Mouse (Mus musculus) heart, embryonic 10.5 days (tissue): ENCODE results near the gene D930020B18Rik. TPM values are rescaled to one million over a fixed set of nuclear protein-coding genes. Genes with fewer than 3 reads are reported as not detected.

Experiments used
- DNase-seq: peaks from one replicate; pipeline ENCODE4 v3.0.0-alpha.2; 2017; ENCODE audit warnings: low spot score
- H3K27ac ChIP-seq: fragments of 300-500 bp; sonication (generic); 2 replicates; pipeline ENCODE4 v1.5.1; 2016; ENCODE audit warnings: mild to moderate bottlenecking
- H3K27me3 ChIP-seq: fragments of 300-500 bp; sonication (generic); 2 replicates; pipeline ENCODE4 v1.6.1; 2016; ENCODE audit warnings: mild to moderate bottlenecking; ENCODE audit not compliant: poor library complexity, insufficient read depth, severe bottlenecking
- H3K36me3 ChIP-seq: fragments of 300-500 bp; sonication (generic); 2 replicates; pipeline ENCODE4 v1.6.1; 2016; ENCODE audit warnings: mild to moderate bottlenecking, moderate library complexity
- H3K4me1 ChIP-seq: fragments of 300-500 bp; sonication (generic); 2 replicates; pipeline ENCODE4 v1.6.1; 2016; ENCODE audit warnings: mild to moderate bottlenecking
- H3K4me3 ChIP-seq: fragments of 300-500 bp; sonication (generic); 2 replicates; pipeline ENCODE4 v1.5.1; 2016; ENCODE audit warnings: mild to moderate bottlenecking, moderate library complexity
- H3K9me3 ChIP-seq: fragments of 300-500 bp; sonication (generic); 2 replicates; pipeline ENCODE4 v1.6.1; 2016; ENCODE audit warnings: mild to moderate bottlenecking, moderate library complexity
- WGBS: fragments of 180-500 bp; shearing (Covaris S2); methylation state at CpG from one replicate; pipeline ENCODE4 v1.1.7; 2016; 5-methylcytosine and 5-hydroxymethylcytosine counted together
- polyA plus RNA-seq: library from polyadenylated mRNA; unstranded; fragments of >200 nt; fragmentation: Nextera tagmentation; extraction: Ambion mirVana; gene quantifications from 2 replicates; pipeline ENCODE4 v1.2.1, GENCODE M21; 2016

D930020B18Rik gene
- polyA plus RNA-seq, 1 experiment from 2014 or later, result 0.11 TPM

- Histone ChIP-seq H3K4me1 (peaks cover 13% of the 10 kb centered on the region; the same call in 1 of the 2 replicates), H3K36me3 (peaks cover 25% of the 10 kb centered on the region), H3K4me3 (peak overlapping the region; percentile 88), H3K27me3 (no peaks in the 10 kb centered on the region), H3K27ac (peak overlapping the region; percentile 97), H3K9me3 (no peaks in the 10 kb centered on the region)
- 16% methylated on average over 9 of the region's 9 CpGs for WGBS
- no peak for DNase-seq
Measured at GRCm38 (mm10) chr10:121625006-121625405, 16.4 kb upstream of the D930020B18Rik start.

GRCm38 (mm10) chr10:121625407-121626185 is 15.8 kb upstream of the D930020B18Rik start:
- H3K9me3 ChIP-seq, result no peaks in the 10 kb centered on the region
- peak overlapping the region; percentile 88 for H3K4me3 ChIP-seq
- H3K36me3 ChIP-seq, result peaks cover 19% of the 10 kb centered on the region
- no peak for DNase-seq
- under 1% methylated on average over 41 of the region's 41 CpGs for WGBS
- H3K27ac ChIP-seq, result peak overlapping the region; percentile 97
- peaks cover 13% of the 10 kb centered on the region; the same call in 1 of the 2 replicates for H3K4me1 ChIP-seq
- no peaks in the 10 kb centered on the region for H3K27me3 ChIP-seq

GRCm38 (mm10) chr10:121626186-121626882 is 15.1 kb upstream of the D930020B18Rik start, which contains the start of gene Xpot:
Gene Xpot (minus strand): TSS chr10:121626332.
- Histone ChIP-seq H3K4me1 (peaks cover 13% of the 10 kb centered on the region; the same call in 1 of the 2 replicates), H3K4me3 (peak within 1 kb of the TSS; percentile 88), H3K27ac (peak within 1 kb of the TSS; percentile 97), H3K9me3 (no peaks in the 10 kb centered on the region), H3K27me3 (no peaks in the 10 kb centered on the region), H3K36me3 (peaks cover 11% of the 10 kb centered on the region)
- peak; percentile 100 for DNase-seq
- whole genome bisulfite sequencing, result under 1% methylated on average over 69 of the region's 70 CpGs

- Histone ChIP-seq H3K9me3 (no peaks in the 10 kb centered on the region), H3K4me1 (peaks cover 13% of the 10 kb centered on the region; the same call in 1 of the 2 replicates), H3K4me3 (peak overlapping the region; percentile 88; the same call in 1 of the 2 replicates), H3K27me3 (no peaks in the 10 kb centered on the region), H3K27ac (no peak overlapping the region), H3K36me3 (peaks cover 1% of the 10 kb centered on the region)
- DNase-seq, result no peak
- 85% methylated on average over 10 of the region's 10 CpGs for WGBS
Measured at GRCm38 (mm10) chr10:121627216-121627852, 14.1 kb upstream of the D930020B18Rik start.

GRCm38 (mm10) chr10:121628561-121629040 is 12.8 kb upstream of the D930020B18Rik start:
- DNase-seq, result no peak
- 80% methylated on average over 6 of the region's 6 CpGs for WGBS

GRCm38 (mm10) chr10:121634159-121634558 is 7.2 kb upstream of the D930020B18Rik start:
- Histone ChIP-seq H3K27ac (no peak overlapping the region), H3K36me3 (no peaks in the 10 kb centered on the region), H3K27me3 (no peaks in the 10 kb centered on the region), H3K9me3 (no peaks in the 10 kb centered on the region), H3K4me1 (no peaks in the 10 kb centered on the region), H3K4me3 (no peak overlapping the region)
- 70% methylated on average over 1 of the region's 1 CpGs for WGBS
- DNase-seq, result no peak

More at GRCm38 (mm10) chr10:121628561-121629040, 12.8 kb upstream of the D930020B18Rik start:
- Histone ChIP-seq H3K27ac (no peak overlapping the region), H3K9me3 (no peaks in the 10 kb centered on the region), H3K36me3 (no peaks in the 10 kb centered on the region), H3K4me3 (no peak overlapping the region), H3K4me1 (peaks cover 13% of the 10 kb centered on the region; the same call in 1 of the 2 replicates), H3K27me3 (no peaks in the 10 kb centered on the region)

- Histone ChIP-seq H3K27me3 (no peaks in the 10 kb centered on the region; the same call in 1 of the 2 replicates), H3K4me3 (no peak overlapping the region), H3K4me1 (peaks cover 3% of the 10 kb centered on the region; the same call in 1 of the 2 replicates), H3K36me3 (no peaks in the 10 kb centered on the region), H3K27ac (no peak overlapping the region), H3K9me3 (no peaks in the 10 kb centered on the region)
- no peak for DNase-seq
- 82% methylated on average over 6 of the region's 6 CpGs for WGBS
Measured at GRCm38 (mm10) chr10:121636276-121636675, 5.1 kb upstream of the D930020B18Rik start.

GRCm38 (mm10) chr10:121639573-121639972 is 1.8 kb upstream of the D930020B18Rik start:
- DNase-seq, result no peak
- no peak overlapping the region for H3K4me3 ChIP-seq
- H3K27ac ChIP-seq, result no peak overlapping the region
- peaks cover 30% of the 10 kb centered on the region for H3K27me3 ChIP-seq
- H3K4me1 ChIP-seq, result peaks cover 13% of the 10 kb centered on the region
- H3K9me3 ChIP-seq, result no peaks in the 10 kb centered on the region
- H3K36me3 ChIP-seq, result no peaks in the 10 kb centered on the region
- WGBS, result 86% methylated on average over 5 of the region's 5 CpGs

GRCm38 (mm10) chr10:121640150-121640930 is 1.0 kb upstream of the D930020B18Rik start:
- no peak for DNase-seq
- Histone ChIP-seq H3K9me3 (no peaks in the 10 kb centered on the region), H3K4me1 (peaks cover 13% of the 10 kb centered on the region), H3K36me3 (no peaks in the 10 kb centered on the region), H3K27ac (no peak overlapping the region), H3K4me3 (peak overlapping the region; percentile 68; the same call in 1 of the 2 replicates), H3K27me3 (peaks cover 30% of the 10 kb centered on the region)
- WGBS, result 54% methylated on average over 6 of the region's 6 CpGs

- no peaks in the 10 kb centered on the region for H3K36me3 ChIP-seq
- 17% methylated on average over 10 of the region's 10 CpGs for WGBS
- no peak overlapping the region for H3K27ac ChIP-seq
- peaks cover 30% of the 10 kb centered on the region for H3K27me3 ChIP-seq
- H3K4me3 ChIP-seq, result peak overlapping the region; percentile 68
- H3K9me3 ChIP-seq, result no peaks in the 10 kb centered on the region
- peaks cover 13% of the 10 kb centered on the region for H3K4me1 ChIP-seq
- no peak for DNase-seq
Measured at GRCm38 (mm10) chr10:121640944-121641271, 480 bp upstream of the D930020B18Rik start.

- Histone ChIP-seq H3K27me3 (peaks cover 30% of the 10 kb centered on the region), H3K4me1 (peaks cover 13% of the 10 kb centered on the region), H3K9me3 (no peaks in the 10 kb centered on the region), H3K27ac (peak overlapping the region; percentile 56; the same call in 1 of the 2 replicates), H3K36me3 (no peaks in the 10 kb centered on the region), H3K4me3 (peak overlapping the region; percentile 68)
- DNase-seq, result no peak
- WGBS, result 5% methylated on average over 28 of the region's 28 CpGs
Measured at GRCm38 (mm10) chr10:121642054-121642947, 913 bp downstream of the D930020B18Rik start.
